Mouse (Mus musculus) ovary, postnatal 14 days (tissue): Measurements from ENCODE around the gene Hvcn1.

Experiments
- DNase-seq: peaks from one replicate; pipeline ENCODE4 v3.0.0; 2022; ENCODE audit warnings: low spot score

The Hvcn1 gene

GRCm38 (mm10) chr5:122268858-122269604, 62.4 kb downstream of the Hvcn1 start:
- no peak for DNase-seq

GRCm38 (mm10) chr5:122272821-122273220, 66.2 kb downstream of the Hvcn1 start:
- no peak for DNase-seq

- DNase-seq, result no peak
These were observed 68.2 kb downstream of the Hvcn1 start for GRCm38 (mm10) chr5:122274785-122275184.

GRCm38 (mm10) chr5:122278946-122279345, 72.3 kb downstream of the Hvcn1 start:
- no peak for DNase-seq

GRCm38 (mm10) chr5:122279799-122280421, 73.3 kb downstream of the Hvcn1 start:
- DNase-seq, result no peak

GRCm38 (mm10) chr5:122280422-122280826, 73.8 kb downstream of the Hvcn1 start:
- DNase-seq, result no peak

- no peak for DNase-seq
These were observed 74.3 kb downstream of the Hvcn1 start for GRCm38 (mm10) chr5:122280827-122281462.

GRCm38 (mm10) chr5:122283828-122284182, 77.2 kb downstream of the Hvcn1 start:
- no peak for DNase-seq

- peak; percentile 84 for DNase-seq
These were observed 77.8 kb downstream of the Hvcn1 start, which contains the start of gene Pptc7 for GRCm38 (mm10) chr5:122284183-122285028. TSS of gene Pptc7 (plus strand) at chr5:122284365.

GRCm38 (mm10) chr5:122285029-122285766, 78.6 kb downstream of the Hvcn1 start:
- peak; percentile 21 for DNase-seq

GRCm38 (mm10) chr5:122285767-122286150, 79.2 kb downstream of the Hvcn1 start:
- DNase-seq, result no peak

GRCm38 (mm10) chr5:122286191-122286590, 79.6 kb downstream of the Hvcn1 start:
- no peak for DNase-seq

- no peak for DNase-seq
These were observed 80.4 kb downstream of the Hvcn1 start for GRCm38 (mm10) chr5:122287026-122287425.

- no peak for DNase-seq
These were observed 81.7 kb downstream of the Hvcn1 start for GRCm38 (mm10) chr5:122288147-122288811.

- DNase-seq, result no peak
These were observed 84.5 kb downstream of the Hvcn1 start for GRCm38 (mm10) chr5:122291149-122291548.
